In the genomic region with DNA sequence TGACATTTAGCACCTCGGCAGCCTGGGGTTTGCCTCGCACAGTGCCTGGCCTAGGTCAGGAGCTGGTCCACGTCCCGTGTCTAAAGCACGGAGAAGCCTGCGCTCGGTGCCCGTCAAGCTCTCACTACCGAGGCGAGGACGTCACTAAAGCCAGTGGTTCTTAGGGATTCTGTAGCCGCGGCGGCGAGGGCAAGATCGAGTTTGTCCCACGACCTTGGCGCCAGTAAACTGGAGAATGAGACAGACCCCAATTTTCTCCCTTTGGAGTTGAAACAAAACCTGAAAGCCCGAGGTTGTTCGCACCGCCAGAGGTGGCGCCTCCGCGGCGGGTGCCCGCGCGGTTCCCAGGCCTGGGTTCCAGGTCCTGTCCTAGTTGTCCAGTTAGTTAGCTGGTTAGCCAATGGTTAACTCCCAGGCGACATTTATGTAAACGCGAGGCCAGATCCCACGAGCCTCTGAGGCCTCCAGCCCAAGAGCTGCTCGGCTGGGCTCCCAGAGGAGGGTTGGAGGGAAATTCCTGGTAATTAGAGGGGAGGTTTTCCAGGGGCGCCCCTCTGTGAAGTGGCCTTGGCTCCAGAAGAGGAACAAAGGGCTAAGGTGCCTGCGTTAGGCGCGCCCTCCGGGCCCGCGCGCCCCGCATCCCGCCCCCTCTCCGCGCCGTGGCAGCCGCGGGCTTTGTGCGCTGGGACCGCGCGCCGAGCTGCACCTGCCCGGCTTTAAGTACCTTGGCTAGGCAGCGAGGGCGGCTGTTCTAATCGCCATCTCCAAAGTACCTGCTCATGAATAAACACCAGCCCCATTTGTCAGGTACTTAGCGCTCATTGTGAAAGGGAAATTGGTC, we compare ENCODE assay signal across 9 mouse cellular contexts.
DNase-seq lines count a peak whose midpoint lies in the region; ATAC-seq and TF ChIP-seq lines count a peak whose summit lies in the region.
"Had no signal": no experiment of that assay in that cellular context is flagged by ENCODE, and none has a peak within 500 bp of the region (broad histone marks: within the 10 kb centered on the region; RNA-seq: fewer than 3 reads in every experiment).

No protein-coding gene starts in this region.

- H3K9ac ChIP-seq in heart, embryonic 12.5 days, result no peak overlapping the region
- no peak overlapping the region for H3K9ac ChIP-seq in ES-Bruce4 (ENCODE audit: low read depth, poor library complexity, severe bottlenecking)
- no peak overlapping the region for H3K9ac ChIP-seq in embryonic facial prominence, embryonic 15.5 days
- H3K9ac ChIP-seq in limb, embryonic 14.5 days (ENCODE audit: low read depth, low read length, severe bottlenecking), result no peak overlapping the region

- H3K36me3 ChIP-seq in heart, embryonic 12.5 days, result no peaks in the 10 kb centered on the region
- no peaks in the 10 kb centered on the region for H3K36me3 ChIP-seq in ES-Bruce4 (ENCODE audit: control insufficient read depth, insufficient read depth, low read length, poor library complexity, severe bottlenecking)
- H3K36me3 ChIP-seq in embryonic facial prominence, embryonic 15.5 days, result no peaks in the 10 kb centered on the region
- H3K36me3 ChIP-seq in limb, embryonic 14.5 days (ENCODE audit: control insufficient read depth, insufficient read depth, low read length), result no peaks in the 10 kb centered on the region

- H3K9me3 ChIP-seq in heart, embryonic 12.5 days (replicated peaks), result no peaks in the 10 kb centered on the region
- H3K9me3 ChIP-seq in ES-Bruce4 (replicated peaks; ENCODE audit: control insufficient read depth, insufficient read depth, low read length, poor library complexity, severe bottlenecking), result no peaks in the 10 kb centered on the region
- no peaks in the 10 kb centered on the region for H3K9me3 ChIP-seq in embryonic facial prominence, embryonic 15.5 days (replicated peaks)
- H3K9me3 ChIP-seq in limb, embryonic 14.5 days (ENCODE audit: control insufficient read depth, low read length), result no peaks in the 10 kb centered on the region

- no peak overlapping the region for H3K27ac ChIP-seq in heart, embryonic 12.5 days (ENCODE audit: poor library complexity, severe bottlenecking)
- H3K27ac ChIP-seq in ES-Bruce4 (ENCODE audit: insufficient read depth, low read length), result no peak overlapping the region
- H3K27ac ChIP-seq in embryonic facial prominence, embryonic 15.5 days (replicated peaks), result no peak overlapping the region
- H3K27ac ChIP-seq in limb, embryonic 14.5 days (replicated peaks; ENCODE audit: low read depth, low read length), result no peak overlapping the region

- H3K4me3 ChIP-seq in heart, embryonic 12.5 days, result peak overlapping the region; percentile 10; the same call in 1 of the 2 replicates
- peak overlapping the region; percentile 30 for H3K4me3 ChIP-seq in ES-Bruce4 (ENCODE audit: low read depth, low read length)
- peak overlapping the region; percentile 10; the same call in 1 of the 2 replicates for H3K4me3 ChIP-seq in embryonic facial prominence, embryonic 15.5 days (replicated peaks)
- H3K4me3 ChIP-seq in limb, embryonic 14.5 days (replicated peaks; ENCODE audit: low read length), result 0 out of 2 replicates have a peak overlapping the region, but pooled peaks have one; percentile 5

- DNase-seq in heart, adult 8-10 months (ENCODE audit: low spot score), result no peak
- no peak for DNase-seq in limb, embryonic 14.5 days (ENCODE audit: low spot score)
- no peak for DNase-seq in urinary bladder, adult 2 months (ENCODE audit: low spot score)
- DNase-seq in natural killer cell, adult 2 months (ENCODE audit: low spot score in 2 of 2), result no peak
- DNase-seq: thymus, adult 2 months had no signal

- no peak for TF ChIP-seq EP300 in ES-Bruce4 (IDR thresholded peaks at IDR 0.05; ENCODE audit: insufficient read depth, low read depth, low read length)

- H3K27me3 ChIP-seq in heart, embryonic 12.5 days (replicated peaks), result peaks cover 96% of the 10 kb centered on the region
- H3K27me3 ChIP-seq in ES-Bruce4 (ENCODE audit: control insufficient read depth, insufficient read depth, low read length, poor library complexity, severe bottlenecking), result peaks cover 39% of the 10 kb centered on the region
- peaks cover 95% of the 10 kb centered on the region for H3K27me3 ChIP-seq in embryonic facial prominence, embryonic 15.5 days
- peaks cover 93% of the 10 kb centered on the region for H3K27me3 ChIP-seq in limb, embryonic 14.5 days (ENCODE audit: control insufficient read depth, insufficient read depth, low read length)

- H3K4me2 ChIP-seq in heart, embryonic 12.5 days, result peak overlapping the region; percentile 0
- peak overlapping the region; percentile 19 for H3K4me2 ChIP-seq in embryonic facial prominence, embryonic 15.5 days (replicated peaks)
- no peak overlapping the region for H3K4me2 ChIP-seq in limb, embryonic 14.5 days (replicated peaks; ENCODE audit: low read depth, low read length, severe bottlenecking)

- WGBS in heart, embryonic 12.5 days, result 2% methylated on average over 58 of the region's 58 CpGs
- WGBS in embryonic facial prominence, embryonic 15.5 days, result 1% methylated on average over 55 of the region's 58 CpGs
- under 1% methylated on average over 56 of the region's 58 CpGs for WGBS in limb, embryonic 14.5 days

- H3K4me1 ChIP-seq in heart, embryonic 12.5 days (replicated peaks), result peaks cover 5% of the 10 kb centered on the region
- H3K4me1 ChIP-seq in ES-Bruce4 (ENCODE audit: control insufficient read depth, insufficient read depth, low read length), result no peaks in the 10 kb centered on the region
- peaks cover 7% of the 10 kb centered on the region for H3K4me1 ChIP-seq in embryonic facial prominence, embryonic 15.5 days
- H3K4me1 ChIP-seq in limb, embryonic 14.5 days (ENCODE audit: control insufficient read depth, insufficient read depth, low read length), result no peaks in the 10 kb centered on the region

- no peak for TF ChIP-seq POLR2A in ES-Bruce4 (IDR thresholded peaks at IDR 0.05; ENCODE audit: insufficient read depth, low read length)
- TF ChIP-seq POLR2A in limb, embryonic 14.5 days (IDR thresholded peaks at IDR 0.05; ENCODE audit: borderline replicate concordance, extremely low read depth, insufficient read depth, insufficient read length), result no peak

- ATAC-seq in heart, embryonic 12.5 days (ENCODE audit: insufficient number of reproducible peaks, low FRiP score), result no peak
- no peak for ATAC-seq in embryonic facial prominence, embryonic 15.5 days (ENCODE audit: insufficient number of reproducible peaks, low FRiP score, low TSS enrichment, low read depth)
- no peak for ATAC-seq in limb, embryonic 14.5 days (ENCODE audit: low FRiP score, low read depth)
- no peak for ATAC-seq in activated CD4-positive, CD25-positive, alpha-beta regulatory T cell, adult 4 months

- TF ChIP-seq CTCF in ES-Bruce4 (IDR thresholded peaks at IDR 0.05; ENCODE audit: low read depth, low read length), result no peak
